Mouse (Mus musculus) forebrain, embryonic 14.5 days (tissue): Measurements from ENCODE around the gene Echdc2. TPM values are rescaled to one million over a fixed set of nuclear protein-coding genes. Genes with fewer than 3 reads are reported as not detected.

Experiments
- ATAC-seq: fragments of 200-750 bp; cut with Nextera tagmentation; 2 replicates; pipeline ENCODE4 v1.8.0; 2017; ENCODE audit warnings: mild to moderate bottlenecking, moderate library complexity
- DNase-seq: peaks from one replicate; pipeline ENCODE4 v3.0.0-alpha.2; 2015; ENCODE audit warnings: low spot score
- H3K27ac ChIP-seq: fragments of 300-500 bp; sonication (generic); 2 replicates; pipeline ENCODE4 v1.5.1; 2014; ENCODE audit warnings: low read depth, mild to moderate bottlenecking, control low read depth, low read length, moderate library complexity
- H3K27me3 ChIP-seq: fragments of 300-500 bp; sonication (generic); replicated peaks from 2 replicates; pipeline ENCODE4 v1.6.1; 2014; ENCODE audit warnings: low read length, control low read depth, mixed read lengths; ENCODE audit not compliant: control insufficient read depth, insufficient read depth
- H3K36me3 ChIP-seq: fragments of 300-500 bp; sonication (generic); 2 replicates; pipeline ENCODE4 v1.6.1; 2014; ENCODE audit warnings: low read length, control low read depth; ENCODE audit not compliant: control insufficient read depth, insufficient read depth
- H3K4me1 ChIP-seq: fragments of 300-500 bp; sonication (generic); 2 replicates; pipeline ENCODE4 v1.6.1; 2014; ENCODE audit warnings: antibody characterized with exemption, low read length, control low read depth; ENCODE audit not compliant: control insufficient read depth, insufficient read depth
- H3K4me2 ChIP-seq: fragments of 300-500 bp; sonication (generic); 2 replicates; pipeline ENCODE4 v1.6.1; 2014; ENCODE audit warnings: mild to moderate bottlenecking, control low read depth, low read length
- H3K4me3 ChIP-seq: fragments of 300-500 bp; sonication (generic); 2 replicates; pipeline ENCODE4 v1.5.1; 2014; ENCODE audit warnings: low read depth, low read length, control low read depth
- H3K9ac ChIP-seq: fragments of 300-500 bp; sonication (generic); 2 replicates; pipeline ENCODE4 v1.6.1; 2014; ENCODE audit warnings: mild to moderate bottlenecking, low read length, control low read depth, moderate library complexity
- H3K9me3 ChIP-seq: fragments of 300-500 bp; sonication (generic); replicated peaks from 2 replicates; pipeline ENCODE4 v1.6.1; 2016; ENCODE audit warnings: low read length, control low read depth, mixed read lengths; ENCODE audit not compliant: control insufficient read depth
- WGBS: fragments of 180-500 bp; shearing (Covaris S2); extraction: QIAGEN DNeasy Blood & Tissue Kit; methylation state at CpG from one replicate; pipeline ENCODE4 v1.1.7; 2014; 5-methylcytosine and 5-hydroxymethylcytosine counted together
- polyA plus RNA-seq: library from polyadenylated mRNA; unstranded; fragments of >200 nt; fragmentation: Nextera tagmentation; extraction: Ambion mirVana; gene quantifications from 2 replicates; pipeline ENCODE4 v1.2.1, GENCODE M21; 2014

Gene Echdc2
- 11.8 and 12.0 TPM in 2 replicates for polyA plus RNA-seq

GRCm38 (mm10) chr4:108165152-108165895 lies at the start of gene Echdc2:
Echdc2 (plus strand) TSS chr4:108165437.
- Histone ChIP-seq H3K9ac (peak within 1 kb of the TSS; percentile 58), H3K27me3 (no peaks in the 10 kb centered on the region; the same call in 1 of the 2 replicates), H3K4me1 (peaks cover 3% of the 10 kb centered on the region; the same call in 1 of the 2 replicates), H3K27ac (no peak within 1 kb of the TSS), H3K9me3 (no peaks in the 10 kb centered on the region), H3K4me2 (peak within 1 kb of the TSS; percentile 65), H3K36me3 (no peaks in the 10 kb centered on the region), H3K4me3 (peak within 1 kb of the TSS; percentile 40)
- under 1% methylated on average over 42 of the region's 43 CpGs for WGBS
- DNase-seq, result peak; percentile 63
- ATAC-seq, result peak; percentile 57; the same call in 1 of the 2 replicates

- H3K4me3 ChIP-seq, result no peak overlapping the region
- no peak for DNase-seq
- H3K36me3 ChIP-seq, result no peaks in the 10 kb centered on the region
- WGBS, result 87% methylated on average over 2 of the region's 2 CpGs
- H3K27me3 ChIP-seq, result no peaks in the 10 kb centered on the region
- H3K4me2 ChIP-seq, result no peak overlapping the region
- ATAC-seq, result no peak
- H3K27ac ChIP-seq, result no peak overlapping the region
- H3K4me1 ChIP-seq, result no peaks in the 10 kb centered on the region
- H3K9me3 ChIP-seq, result no peaks in the 10 kb centered on the region
- H3K9ac ChIP-seq, result no peak overlapping the region
These were observed 48.8 kb upstream of the Echdc2 start for GRCm38 (mm10) chr4:108116466-108116865.

- WGBS, result 89% methylated on average over 8 of the region's 8 CpGs
- ATAC-seq (no peak), DNase-seq (no peak)
- Histone ChIP-seq H3K9me3 (no peaks in the 10 kb centered on the region), H3K4me2 (no peak overlapping the region), H3K9ac (no peak overlapping the region), H3K4me3 (no peak overlapping the region), H3K27me3 (no peaks in the 10 kb centered on the region), H3K27ac (no peak overlapping the region), H3K36me3 (no peaks in the 10 kb centered on the region), H3K4me1 (no peaks in the 10 kb centered on the region)
These were observed 47.7 kb upstream of the Echdc2 start for GRCm38 (mm10) chr4:108117488-108117887.

GRCm38 (mm10) chr4:108117924-108118876 lies 47.0 kb upstream of the Echdc2 start:
- ATAC-seq (peak; percentile 97), DNase-seq (peak; percentile 92)
- Histone ChIP-seq H3K27ac (peak overlapping the region; percentile 41; the same call in 1 of the 2 replicates), H3K4me2 (peak overlapping the region; percentile 54), H3K9me3 (no peaks in the 10 kb centered on the region), H3K27me3 (no peaks in the 10 kb centered on the region), H3K9ac (peak overlapping the region; percentile 71), H3K36me3 (no peaks in the 10 kb centered on the region), H3K4me1 (no peaks in the 10 kb centered on the region), H3K4me3 (peak overlapping the region; percentile 56)
- WGBS, result 13% methylated on average over 43 of the region's 45 CpGs

- Histone ChIP-seq H3K27me3 (no peaks in the 10 kb centered on the region), H3K4me3 (no peak overlapping the region), H3K9ac (no peak overlapping the region), H3K4me2 (no peak overlapping the region), H3K36me3 (no peaks in the 10 kb centered on the region), H3K27ac (no peak overlapping the region), H3K9me3 (no peaks in the 10 kb centered on the region), H3K4me1 (no peaks in the 10 kb centered on the region)
- ATAC-seq, result no peak
- WGBS, result 97% methylated on average over 1 of the region's 1 CpGs
- no peak for DNase-seq
These were observed 41.1 kb upstream of the Echdc2 start for GRCm38 (mm10) chr4:108124104-108124503.

GRCm38 (mm10) chr4:108126260-108126659 lies 39.0 kb upstream of the Echdc2 start:
- 92% methylated on average over 4 of the region's 4 CpGs for WGBS
- H3K9me3 ChIP-seq, result no peaks in the 10 kb centered on the region
- ATAC-seq, result no peak

GRCm38 (mm10) chr4:108127516-108127915 lies 37.7 kb upstream of the Echdc2 start:
- no peaks in the 10 kb centered on the region for H3K36me3 ChIP-seq
- no peak overlapping the region for H3K4me3 ChIP-seq
- H3K4me2 ChIP-seq, result no peak overlapping the region
- no peak overlapping the region for H3K27ac ChIP-seq
- no peaks in the 10 kb centered on the region for H3K9me3 ChIP-seq
- no peak overlapping the region for H3K9ac ChIP-seq
- ATAC-seq (no peak), DNase-seq (no peak)
- H3K27me3 ChIP-seq, result no peaks in the 10 kb centered on the region
- no peaks in the 10 kb centered on the region for H3K4me1 ChIP-seq
- WGBS, result 88% methylated on average over 5 of the region's 5 CpGs

More at GRCm38 (mm10) chr4:108126260-108126659, 39.0 kb upstream of the Echdc2 start:
- no peak overlapping the region for H3K9ac ChIP-seq
- H3K27me3 ChIP-seq, result no peaks in the 10 kb centered on the region
- no peaks in the 10 kb centered on the region for H3K4me1 ChIP-seq
- H3K4me3 ChIP-seq, result no peak overlapping the region
- H3K4me2 ChIP-seq, result no peak overlapping the region
- H3K27ac ChIP-seq, result no peak overlapping the region
- H3K36me3 ChIP-seq, result no peaks in the 10 kb centered on the region
- no peak for DNase-seq

GRCm38 (mm10) chr4:108128339-108128738 lies 36.9 kb upstream of the Echdc2 start:
- Histone ChIP-seq H3K36me3 (no peaks in the 10 kb centered on the region), H3K27me3 (no peaks in the 10 kb centered on the region), H3K4me1 (no peaks in the 10 kb centered on the region), H3K27ac (no peak overlapping the region), H3K4me2 (no peak overlapping the region), H3K9ac (no peak overlapping the region), H3K4me3 (no peak overlapping the region), H3K9me3 (no peaks in the 10 kb centered on the region)
- WGBS, result 93% methylated on average over 2 of the region's 2 CpGs
- no peak for DNase-seq
- no peak for ATAC-seq
